In the genomic region with DNA sequence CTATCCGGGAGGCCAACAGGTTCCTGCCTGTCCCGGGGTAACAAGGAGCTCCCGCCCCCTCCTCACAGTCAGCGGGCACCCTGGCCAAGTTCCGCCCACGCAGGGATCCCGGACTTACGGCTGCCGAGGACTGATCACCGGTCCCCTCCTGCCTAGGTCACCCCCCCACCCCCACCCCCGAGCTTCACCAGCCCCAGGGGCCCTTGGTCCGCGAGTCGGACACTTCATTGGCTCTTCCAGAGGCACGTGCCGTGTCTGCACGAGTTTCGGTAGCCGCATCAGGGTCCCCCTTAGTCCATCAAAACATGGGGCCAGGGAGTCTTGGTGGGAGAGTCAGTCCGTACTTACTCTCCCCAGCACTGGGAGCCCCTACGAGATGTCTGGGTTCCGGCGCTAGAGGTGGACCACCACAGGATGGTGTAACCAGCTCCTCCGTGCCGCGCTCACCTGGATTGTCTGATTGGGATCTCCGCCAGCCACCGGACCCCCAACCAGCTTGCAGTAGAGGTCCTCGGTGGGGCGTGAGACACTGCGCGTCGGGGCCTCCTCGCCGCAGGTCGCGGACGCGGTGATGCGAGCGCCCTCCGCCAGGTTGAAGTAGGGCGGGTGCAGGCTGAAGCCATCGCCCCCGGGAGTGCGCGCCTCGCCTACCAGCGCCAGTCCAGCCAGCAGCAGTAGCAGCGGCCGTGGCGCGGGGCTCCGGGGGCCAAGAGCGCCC, we compare ENCODE assay signal across 8 mouse cellular contexts. TPM values are rescaled to one million over a fixed set of nuclear protein-coding genes. Genes with fewer than 3 reads are reported as not detected.
A peak's percentile ranks its signal among the peaks of the same experiment; 100 is the strongest.
DNase-seq lines count a peak whose midpoint lies in the region; ATAC-seq and TF ChIP-seq lines count a peak whose summit lies in the region.

No protein-coding gene starts in this region.

- peak; percentile 9; the same call in 1 of the 2 replicates for ATAC-seq in common myeloid progenitor, adult 5-6 weeks (replicated peaks; ENCODE audit: low read depth, poor library complexity, severe bottlenecking)
- peak; percentile 7; the same call in 1 of the 2 replicates for ATAC-seq in heart, embryonic 16.5 days (replicated peaks; ENCODE audit: extremely low read depth, insufficient read depth, low FRiP score)

- under 1% methylated on average over 55 of the region's 55 CpGs for WGBS in heart, embryonic 16.5 days
- WGBS in midbrain, embryonic 10.5 days, result under 1% methylated on average over 54 of the region's 55 CpGs

- H3K27ac ChIP-seq in layer of hippocampus, adult 2 months, result peak overlapping the region; percentile 61
- H3K27ac ChIP-seq in heart, embryonic 16.5 days (ENCODE audit: low read length), result peak overlapping the region; percentile 64
- peak overlapping the region; percentile 79 for H3K27ac ChIP-seq in midbrain, embryonic 10.5 days (replicated peaks)

- H3K9me3 ChIP-seq in heart, embryonic 16.5 days (replicated peaks; ENCODE audit: control insufficient read depth, low read length), result no peaks in the 10 kb centered on the region
- no peaks in the 10 kb centered on the region for H3K9me3 ChIP-seq in midbrain, embryonic 10.5 days (replicated peaks)

- H3K4me3 ChIP-seq in layer of hippocampus, adult 2 months, result peak overlapping the region; percentile 80
- peak overlapping the region; percentile 68 for H3K4me3 ChIP-seq in heart, embryonic 16.5 days (ENCODE audit: low read length)
- H3K4me3 ChIP-seq in midbrain, embryonic 10.5 days, result peak overlapping the region; percentile 77

- H3K4me1 ChIP-seq in heart, embryonic 16.5 days (ENCODE audit: control insufficient read depth, insufficient read depth, low read length), result peaks cover 53% of the 10 kb centered on the region
- H3K4me1 ChIP-seq in midbrain, embryonic 10.5 days, result peaks cover 64% of the 10 kb centered on the region

- DNase-seq in layer of hippocampus, adult 2 months (ENCODE audit: low spot score in 2 of 2), result no peak
- no peak for DNase-seq in layer of hippocampus, postnatal 14 days (ENCODE audit: low spot score in 2 of 2)
- peak; percentile 58 to 82 for DNase-seq in kidney, postnatal 25 days
- peak; percentile 59 for DNase-seq in midbrain, embryonic 10.5 days (ENCODE audit: low spot score)
- no peak for DNase-seq in right cerebral cortex, adult 2 months (ENCODE audit: low spot score in 2 of 2)
- DNase-seq in spleen, postnatal 14 days (ENCODE audit: low spot score in 2 of 2), result no peak

- H3K4me2 ChIP-seq in heart, embryonic 16.5 days (ENCODE audit: low read depth, low read length), result peak overlapping the region; percentile 84

- peak overlapping the region; percentile 75 for H3K9ac ChIP-seq in heart, embryonic 16.5 days (ENCODE audit: low read length)

- no peak for TF ChIP-seq CTCF in layer of hippocampus, adult 2 months (conservative IDR thresholded peaks at IDR 0.05)

- no peaks in the 10 kb centered on the region for H3K27me3 ChIP-seq in heart, embryonic 16.5 days (ENCODE audit: control insufficient read depth, insufficient read depth, low read length)
- peaks cover 68% of the 10 kb centered on the region for H3K27me3 ChIP-seq in midbrain, embryonic 10.5 days (ENCODE audit: low read depth, poor library complexity, severe bottlenecking)

- H3K36me3 ChIP-seq in heart, embryonic 16.5 days (ENCODE audit: control insufficient read depth, insufficient read depth), result no peaks in the 10 kb centered on the region; the same call in 1 of the 2 replicates
- H3K36me3 ChIP-seq in midbrain, embryonic 10.5 days, result 0 out of 2 replicates have a peak, but pooled peaks cover 2% of the 10 kb centered on the region

RNA-seq across cellular contexts. Expression of a gene that starts 0.5 kb away (rescaled TPM):
- 1 to 10 TPM; 6.9 to 8.9 TPM for total RNA-seq in layer of hippocampus, adult 2 months (2021)
- 10 to 100 TPM in 1 of 2 experiments, 1 to 10 TPM in 1; 7.3 to 10.7 TPM for total RNA-seq in layer of hippocampus, postnatal 14 days (2021)
- 0.05 and 0.10 TPM in 2 replicates for total RNA-seq in common myeloid progenitor, adult 5-6 weeks (2017)
- polyA plus RNA-seq in heart, embryonic 16.5 days (2015; fragmentation: Nextera tagmentation; extraction: Ambion mirVana), result 17.7 and 32.1 TPM in 2 replicates
- 5.3 and 6.4 TPM in 2 replicates for polyA plus RNA-seq in midbrain, embryonic 10.5 days (2016; fragmentation: Nextera tagmentation; extraction: Ambion mirVana)

RNA-seq across cellular contexts. Expression of a gene that starts 32.0 kb away (rescaled TPM):
- 100 to 1,000 TPM; 713 to 738 TPM for total RNA-seq in layer of hippocampus, adult 2 months (2021)
- total RNA-seq in layer of hippocampus, postnatal 14 days (2021), result 100 to 1,000 TPM; 571 to 582 TPM
- total RNA-seq in common myeloid progenitor, adult 5-6 weeks (2017), result 3,441 and 4,282 TPM in 2 replicates
- 208 and 247 TPM in 2 replicates for polyA plus RNA-seq in heart, embryonic 16.5 days (2015; fragmentation: Nextera tagmentation; extraction: Ambion mirVana)
- polyA plus RNA-seq in midbrain, embryonic 10.5 days (2016; fragmentation: Nextera tagmentation; extraction: Ambion mirVana), result 409 and 515 TPM in 2 replicates

RNA-seq across cellular contexts. Expression of a gene that starts 48.1 kb away (rescaled TPM):
- total RNA-seq in layer of hippocampus, adult 2 months (2021), result 10 to 100 TPM; 31.6 to 37.5 TPM
- total RNA-seq in layer of hippocampus, postnatal 14 days (2021), result 10 to 100 TPM; 40.2 to 43.6 TPM
- total RNA-seq in common myeloid progenitor, adult 5-6 weeks (2017), result 9.2 and 11.8 TPM in 2 replicates
- 6.1 and 9.9 TPM in 2 replicates for polyA plus RNA-seq in heart, embryonic 16.5 days (2015; fragmentation: Nextera tagmentation; extraction: Ambion mirVana)
- polyA plus RNA-seq in midbrain, embryonic 10.5 days (2016; fragmentation: Nextera tagmentation; extraction: Ambion mirVana), result 12.1 and 14.0 TPM in 2 replicates

RNA-seq across cellular contexts. Expression of a gene that starts 53.9 kb away (rescaled TPM):
- 100 to 1,000 TPM; 105 to 108 TPM for total RNA-seq in layer of hippocampus, adult 2 months (2021)
- 100 to 1,000 TPM in 1 of 2 experiments, 10 to 100 TPM in 1; 98.4 to 104 TPM for total RNA-seq in layer of hippocampus, postnatal 14 days (2021)
- 51.8 and 52.0 TPM in 2 replicates for total RNA-seq in common myeloid progenitor, adult 5-6 weeks (2017)
- polyA plus RNA-seq in heart, embryonic 16.5 days (2015; fragmentation: Nextera tagmentation; extraction: Ambion mirVana), result 133 and 148 TPM in 2 replicates
- 270 and 277 TPM in 2 replicates for polyA plus RNA-seq in midbrain, embryonic 10.5 days (2016; fragmentation: Nextera tagmentation; extraction: Ambion mirVana)

Comparison
In these comparisons a context has a peak if more than half of its experiments do, and no peak if none do; other contexts are left out.
1. DNase-seq: peak in kidney, postnatal 25 days (2 of 2) and midbrain, embryonic 10.5 days (single experiment); none in layer of hippocampus, adult 2 months (0 of 2), layer of hippocampus, postnatal 14 days (0 of 2), right cerebral cortex, adult 2 months (0 of 2) and spleen, postnatal 14 days (0 of 2).
2. Peak in every context shown above with its lines, with median percentiles within 50 percentile points of each other: H3K27ac ChIP-seq and H3K4me3 ChIP-seq.